Mouse (Mus musculus): ENCODE measurements around the gene Olfr548-ps1. TPM values are rescaled to one million over a fixed set of nuclear protein-coding genes. Genes with fewer than 3 reads are reported as not detected.
"Not testable (repeated sequence)": the region's sequence is repeated elsewhere in the genome, so short reads cannot be mapped to it uniquely, and the experiment has no call there.

The Olfr548-ps1 gene
- not detected in 2 replicates for polyA plus RNA-seq (2011; ENCODE audit: insufficient read depth, insufficient read length, low read depth, missing spikeins)

DNA sequence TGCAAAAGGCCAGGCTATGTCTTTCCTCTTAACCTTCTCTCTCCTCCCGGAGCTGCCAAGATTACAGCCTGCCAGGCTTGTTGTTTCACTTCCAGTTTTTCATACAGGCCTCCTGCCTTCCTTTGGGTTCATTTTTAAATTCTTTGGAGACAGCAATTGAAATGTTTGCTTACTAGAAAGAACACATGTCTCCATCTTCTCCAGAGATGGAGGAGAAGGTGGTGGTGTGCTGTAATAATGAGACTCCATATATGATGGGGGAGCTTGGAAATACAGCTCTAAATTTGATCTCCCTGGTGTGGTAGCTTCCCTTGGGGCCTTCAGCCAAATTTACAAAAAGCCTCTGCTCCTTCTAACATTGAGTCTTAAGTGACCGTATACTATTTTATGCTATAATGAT is at the start of gene Olfr548-ps1:
Gene Olfr548-ps1 (plus strand): TSS at position 301 of the 400 bp plus-strand sequence.
- Histone ChIP-seq H3K27me3 (ENCODE audit: control insufficient read depth, insufficient read depth, low read length, poor library complexity, severe bottlenecking) (no peaks in the 10 kb centered on the region), H3K27ac (ENCODE audit: insufficient read depth, low read length) (no peak within 1 kb of the TSS), H3K4me1 (ENCODE audit: control insufficient read depth, insufficient read depth, low read length) (no peaks in the 10 kb centered on the region), H3K9ac (ENCODE audit: low read depth, poor library complexity, severe bottlenecking) (no peak within 1 kb of the TSS), H3K36me3 (ENCODE audit: control insufficient read depth, insufficient read depth, low read length, poor library complexity, severe bottlenecking) (no peaks in the 10 kb centered on the region), H3K4me3 (ENCODE audit: low read depth, low read length) (no peak within 1 kb of the TSS), H3K9me3 (replicated peaks; ENCODE audit: control insufficient read depth, insufficient read depth, low read length, poor library complexity, severe bottlenecking) (no peaks in the 10 kb centered on the region)
- no peak for TF ChIP-seq POLR2A (IDR thresholded peaks at IDR 0.05; ENCODE audit: insufficient read depth, low read length)

DNA sequence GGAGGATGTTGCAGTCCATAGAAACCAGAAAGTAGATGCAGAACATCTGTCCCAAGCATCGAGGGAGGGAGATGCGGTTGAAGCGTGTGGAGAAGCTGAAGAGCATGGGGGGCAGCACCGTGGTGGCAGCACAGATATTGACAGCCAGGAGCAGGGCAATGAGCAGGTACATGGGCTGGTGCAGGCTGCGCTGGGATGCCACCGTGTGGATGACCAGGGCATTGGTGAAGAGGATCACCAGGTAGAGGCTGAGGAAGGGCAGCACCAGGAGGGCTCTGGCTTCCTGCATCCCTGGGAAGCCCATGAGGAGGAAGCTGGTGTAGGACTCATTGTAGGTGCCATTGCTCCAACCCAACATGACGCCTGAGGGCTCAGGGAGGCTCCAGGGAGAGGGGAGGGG is 46.3 kb upstream of the Olfr548-ps1 start:
- H3K27ac ChIP-seq (ENCODE audit: insufficient read depth, low read length); H3K9me3 ChIP-seq (replicated peaks; ENCODE audit: control insufficient read depth, insufficient read depth, low read length, poor library complexity, severe bottlenecking); H3K9ac ChIP-seq (ENCODE audit: low read depth, poor library complexity, severe bottlenecking); H3K27me3 ChIP-seq (ENCODE audit: control insufficient read depth, insufficient read depth, low read length, poor library complexity, severe bottlenecking); H3K36me3 ChIP-seq (ENCODE audit: control insufficient read depth, insufficient read depth, low read length, poor library complexity, severe bottlenecking); H3K4me3 ChIP-seq (ENCODE audit: low read depth, low read length); H3K4me1 ChIP-seq (ENCODE audit: control insufficient read depth, insufficient read depth, low read length): not testable (repeated sequence)

DNA sequence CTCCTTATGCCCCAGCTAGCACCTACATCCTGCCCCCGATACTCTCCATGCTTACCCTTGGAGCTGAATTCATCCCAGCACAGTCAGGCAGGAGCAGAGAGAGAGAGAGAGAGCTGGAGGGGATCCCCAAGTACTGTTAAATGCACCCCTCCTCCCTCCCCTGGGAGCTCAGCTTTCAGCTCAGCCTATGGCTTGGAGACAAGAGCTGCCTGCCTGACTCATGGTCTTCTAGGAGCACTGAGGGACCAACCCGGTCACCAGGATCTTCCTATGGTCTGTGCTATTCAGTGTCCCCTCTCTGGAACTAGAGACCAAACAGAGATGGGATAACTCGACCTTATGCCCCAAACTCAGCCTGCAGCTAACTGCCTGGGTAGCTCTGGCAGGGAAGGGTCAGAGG is 41.2 kb upstream of the Olfr548-ps1 start, which contains the start of gene Olfr545:
Gene Olfr545 (minus strand): TSS at position 101 of the 400 bp plus-strand sequence.
- Histone ChIP-seq H3K4me1 (ENCODE audit: control insufficient read depth, insufficient read depth, low read length) (no peaks in the 10 kb centered on the region), H3K27ac (ENCODE audit: insufficient read depth, low read length) (no peak within 1 kb of the TSS), H3K36me3 (ENCODE audit: control insufficient read depth, insufficient read depth, low read length, poor library complexity, severe bottlenecking) (no peaks in the 10 kb centered on the region), H3K9ac (ENCODE audit: low read depth, poor library complexity, severe bottlenecking) (no peak within 1 kb of the TSS), H3K27me3 (ENCODE audit: control insufficient read depth, insufficient read depth, low read length, poor library complexity, severe bottlenecking) (no peaks in the 10 kb centered on the region), H3K9me3 (replicated peaks; ENCODE audit: control insufficient read depth, insufficient read depth, low read length, poor library complexity, severe bottlenecking) (no peaks in the 10 kb centered on the region), H3K4me3 (ENCODE audit: low read depth, low read length) (no peak within 1 kb of the TSS)
- TF ChIP-seq CTCF (IDR thresholded peaks at IDR 0.05; ENCODE audit: low read depth, low read length) = no peak
- no peak for TF ChIP-seq EP300 (IDR thresholded peaks at IDR 0.05; ENCODE audit: insufficient read depth, low read depth, low read length)
- no peak for TF ChIP-seq POLR2A (IDR thresholded peaks at IDR 0.05; ENCODE audit: insufficient read depth, low read length)

DNA sequence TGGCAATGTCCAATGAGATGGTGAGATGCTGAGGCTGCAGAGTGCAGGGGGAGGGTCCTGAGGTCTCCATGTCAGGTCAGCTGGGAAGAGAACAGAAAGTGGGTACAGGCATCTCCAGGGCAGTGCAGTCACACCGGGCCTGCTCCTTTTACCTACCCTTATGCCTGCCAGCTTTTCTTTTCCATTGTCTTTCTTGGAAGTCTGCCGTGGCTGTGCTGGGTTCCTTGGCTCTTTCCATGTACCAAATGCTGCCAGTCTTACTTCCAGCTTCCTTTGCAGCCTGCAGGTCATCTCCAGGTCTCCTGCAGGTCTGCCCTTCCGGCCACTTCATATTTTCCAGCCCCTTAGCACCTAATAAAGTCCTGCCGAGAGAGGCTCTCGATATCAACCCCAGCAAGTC is 38.7 kb upstream of the Olfr548-ps1 start:
- TF ChIP-seq EP300 (IDR thresholded peaks at IDR 0.05; ENCODE audit: insufficient read depth, low read depth, low read length) (no peak), POLR2A (IDR thresholded peaks at IDR 0.05; ENCODE audit: insufficient read depth, low read length) (no peak), CTCF (IDR thresholded peaks at IDR 0.05; ENCODE audit: low read depth, low read length) (no peak)
- H3K27me3 ChIP-seq (ENCODE audit: control insufficient read depth, insufficient read depth, low read length, poor library complexity, severe bottlenecking) = no peaks in the 10 kb centered on the region
- no peaks in the 10 kb centered on the region for H3K9me3 ChIP-seq (replicated peaks; ENCODE audit: control insufficient read depth, insufficient read depth, low read length, poor library complexity, severe bottlenecking)
- no peak overlapping the region for H3K9ac ChIP-seq (ENCODE audit: low read depth, poor library complexity, severe bottlenecking)
- no peaks in the 10 kb centered on the region for H3K36me3 ChIP-seq (ENCODE audit: control insufficient read depth, insufficient read depth, low read length, poor library complexity, severe bottlenecking)
- H3K27ac ChIP-seq (ENCODE audit: insufficient read depth, low read length) = no peak overlapping the region
- H3K4me1 ChIP-seq (ENCODE audit: control insufficient read depth, insufficient read depth, low read length) = no peaks in the 10 kb centered on the region
- no peak overlapping the region for H3K4me3 ChIP-seq (ENCODE audit: low read depth, low read length)

DNA sequence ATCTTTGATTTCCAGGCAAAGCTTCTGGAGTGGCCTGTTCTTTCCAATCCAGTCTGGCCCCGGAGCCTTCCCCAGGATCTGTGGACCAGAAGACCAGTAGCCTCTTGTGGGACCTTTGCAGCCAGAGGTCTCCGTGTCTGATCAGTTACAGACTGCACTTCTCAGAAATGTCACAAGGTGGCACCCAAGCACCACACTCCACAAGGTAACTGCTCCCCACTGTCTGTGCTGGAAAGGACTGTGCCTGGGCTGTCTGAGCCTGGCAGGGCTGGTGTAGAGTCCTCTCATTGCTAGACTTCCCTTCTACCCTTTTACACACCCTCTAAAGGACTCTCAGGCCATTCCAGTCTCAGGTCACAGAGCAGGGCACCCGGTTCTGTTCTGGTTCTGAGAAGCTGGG is 33.8 kb upstream of the Olfr548-ps1 start:
- Histone ChIP-seq H3K36me3 (ENCODE audit: control insufficient read depth, insufficient read depth, low read length, poor library complexity, severe bottlenecking) (no peaks in the 10 kb centered on the region), H3K9me3 (replicated peaks; ENCODE audit: control insufficient read depth, insufficient read depth, low read length, poor library complexity, severe bottlenecking) (no peaks in the 10 kb centered on the region), H3K4me1 (ENCODE audit: control insufficient read depth, insufficient read depth, low read length) (no peaks in the 10 kb centered on the region), H3K9ac (ENCODE audit: low read depth, poor library complexity, severe bottlenecking) (no peak overlapping the region), H3K27ac (ENCODE audit: insufficient read depth, low read length) (no peak overlapping the region), H3K4me3 (ENCODE audit: low read depth, low read length) (no peak overlapping the region), H3K27me3 (ENCODE audit: control insufficient read depth, insufficient read depth, low read length, poor library complexity, severe bottlenecking) (no peaks in the 10 kb centered on the region)
- TF ChIP-seq EP300 (IDR thresholded peaks at IDR 0.05; ENCODE audit: insufficient read depth, low read depth, low read length) (no peak), CTCF (IDR thresholded peaks at IDR 0.05; ENCODE audit: low read depth, low read length) (peak; percentile 88), POLR2A (IDR thresholded peaks at IDR 0.05; ENCODE audit: insufficient read depth, low read length) (no peak)

DNA sequence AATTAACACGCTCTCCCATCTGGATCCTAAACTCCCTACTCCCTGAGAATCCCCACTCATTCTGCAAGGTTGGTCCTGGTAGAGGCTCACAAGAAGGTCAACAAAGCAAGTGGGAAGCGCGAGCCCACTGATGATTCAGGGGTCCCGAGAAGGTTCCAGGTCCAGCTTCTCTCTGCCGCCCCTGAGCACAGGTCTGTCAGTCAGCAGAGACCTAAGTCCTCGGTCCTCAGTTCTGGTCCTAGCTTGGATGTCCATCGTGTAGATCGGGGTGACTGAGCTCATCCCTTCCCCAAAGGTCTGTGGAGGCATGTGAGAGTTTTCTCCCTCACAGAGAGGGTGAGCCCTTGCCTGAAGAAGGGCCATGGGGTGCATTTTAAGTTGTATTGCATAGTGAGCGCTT is 32.6 kb upstream of the Olfr548-ps1 start:
- TF ChIP-seq EP300 (IDR thresholded peaks at IDR 0.05; ENCODE audit: insufficient read depth, low read depth, low read length) (no peak), CTCF (IDR thresholded peaks at IDR 0.05; ENCODE audit: low read depth, low read length) (no peak), POLR2A (IDR thresholded peaks at IDR 0.05; ENCODE audit: insufficient read depth, low read length) (no peak)
- no peaks in the 10 kb centered on the region for H3K9me3 ChIP-seq (replicated peaks; ENCODE audit: control insufficient read depth, insufficient read depth, low read length, poor library complexity, severe bottlenecking)
- no peaks in the 10 kb centered on the region for H3K4me1 ChIP-seq (ENCODE audit: control insufficient read depth, insufficient read depth, low read length)
- no peaks in the 10 kb centered on the region; the same call in 1 of the 2 replicates for H3K27me3 ChIP-seq (ENCODE audit: control insufficient read depth, insufficient read depth, low read length, poor library complexity, severe bottlenecking)
- H3K4me3 ChIP-seq (ENCODE audit: low read depth, low read length) = no peak overlapping the region
- no peak overlapping the region for H3K27ac ChIP-seq (ENCODE audit: insufficient read depth, low read length)
- no peak overlapping the region for H3K9ac ChIP-seq (ENCODE audit: low read depth, poor library complexity, severe bottlenecking)
- no peaks in the 10 kb centered on the region for H3K36me3 ChIP-seq (ENCODE audit: control insufficient read depth, insufficient read depth, low read length, poor library complexity, severe bottlenecking)
